Mouse (Mus musculus): ENCODE data around the gene Bicral.
"Not testable (repeated sequence)": the region's sequence is repeated elsewhere in the genome, so short reads cannot be mapped to it uniquely, and the experiment has no call there.

Bicral gene

GRCm38 (mm10) chr17:46874133-46874532 lies 15.9 kb upstream of the Bicral start:
- DNase-seq, result peak; percentile 16

- no peak for DNase-seq
Observed at GRCm38 (mm10) chr17:46872806-46873205, 14.5 kb upstream of the Bicral start.

- no peak for DNase-seq
Observed at GRCm38 (mm10) chr17:46870913-46871312, 12.6 kb upstream of the Bicral start.

GRCm38 (mm10) chr17:46870204-46870798 lies 12.0 kb upstream of the Bicral start:
- DNase-seq, result no peak

- DNase-seq, result no peak
Observed at GRCm38 (mm10) chr17:46866836-46867235, 8.6 kb upstream of the Bicral start.

- peak; percentile 29 for DNase-seq
Observed at GRCm38 (mm10) chr17:46864566-46865195, 6.4 kb upstream of the Bicral start.

- no peak for DNase-seq
Observed at GRCm38 (mm10) chr17:46860120-46860519, 1.8 kb upstream of the Bicral start.

- DNase-seq, result peak; percentile 42
Observed at GRCm38 (mm10) chr17:46858749-46859444, 615 bp upstream of the Bicral start.

- peak; percentile 77 for DNase-seq
Observed at GRCm38 (mm10) chr17:46857361-46857902, 850 bp downstream of the Bicral start.

GRCm38 (mm10) chr17:46856471-46857360 lies 1.6 kb downstream of the Bicral start:
- DNase-seq, result peak; percentile 81

GRCm38 (mm10) chr17:46856107-46856388 lies 2.2 kb downstream of the Bicral start:
- DNase-seq, result no peak

GRCm38 (mm10) chr17:46855328-46856106 lies 2.8 kb downstream of the Bicral start:
- DNase-seq, result peak; percentile 33

GRCm38 (mm10) chr17:46854640-46855110 lies 3.6 kb downstream of the Bicral start:
- peak; percentile 28 for DNase-seq

- DNase-seq, result no peak
Observed at GRCm38 (mm10) chr17:46854096-46854495, 4.2 kb downstream of the Bicral start.

GRCm38 (mm10) chr17:46853281-46853680 lies 5.0 kb downstream of the Bicral start:
- no peak for DNase-seq

- DNase-seq, result peak; percentile 11
Observed at GRCm38 (mm10) chr17:46852725-46853124, 5.6 kb downstream of the Bicral start.

- no peak for DNase-seq
Observed at GRCm38 (mm10) chr17:46847206-46847605, 11.1 kb downstream of the Bicral start.

GRCm38 (mm10) chr17:46846573-46846972 lies 11.7 kb downstream of the Bicral start:
- DNase-seq, result not testable (repeated sequence)

GRCm38 (mm10) chr17:46845262-46845661 lies 13.0 kb downstream of the Bicral start:
- DNase-seq, result no peak

GRCm38 (mm10) chr17:46844811-46845210 lies 13.5 kb downstream of the Bicral start:
- no peak for DNase-seq

GRCm38 (mm10) chr17:46843716-46844115 lies 14.6 kb downstream of the Bicral start:
- no peak for DNase-seq

- DNase-seq, result no peak
Observed at GRCm38 (mm10) chr17:46843022-46843421, 15.3 kb downstream of the Bicral start.

All from liver (tissue).